Mouse (Mus musculus) heart, embryonic 15.5 days (tissue): ENCODE measurements at regions not wholly inside any gene's neighbourhood (a gene's known extent, or its start where the extent isn't known, plus 50 kb on each side); places are given as distances from the start of the nearest gene placed in this dataset.

Source experiments
- ATAC-seq: fragments of 200-750 bp; cut with Nextera tagmentation; replicated peaks from 2 replicates; pipeline ENCODE4 v1.8.0; 2017; ENCODE audit warnings: low read depth, moderate TSS enrichment; ENCODE audit not compliant: insufficient number of reproducible peaks, insufficient read depth, low FRiP score
- H3K27ac ChIP-seq: fragments of 300-500 bp; sonication (generic); 2 replicates; pipeline ENCODE4 v1.5.1; 2015; ENCODE audit warnings: mild to moderate bottlenecking, inconsistent platforms
- H3K27me3 ChIP-seq: fragments of 300-500 bp; sonication (generic); 2 replicates; pipeline ENCODE4 v1.6.1; 2015; ENCODE audit warnings: inconsistent platforms
- H3K36me3 ChIP-seq: fragments of 300-500 bp; sonication (generic); 2 replicates; pipeline ENCODE4 v1.6.1; 2015; ENCODE audit warnings: mild to moderate bottlenecking, inconsistent platforms
- H3K4me1 ChIP-seq: fragments of 300-500 bp; sonication (generic); replicated peaks from 2 replicates; pipeline ENCODE4 v1.6.1; 2015; ENCODE audit warnings: inconsistent platforms
- H3K4me2 ChIP-seq: fragments of 300-500 bp; sonication (generic); 2 replicates; pipeline ENCODE4 v1.6.1; 2015; ENCODE audit warnings: inconsistent platforms, mild to moderate bottlenecking, moderate library complexity
- H3K4me3 ChIP-seq: fragments of 300-500 bp; sonication (generic); 2 replicates; pipeline ENCODE4 v1.5.1; 2015; ENCODE audit warnings: mild to moderate bottlenecking, inconsistent platforms
- H3K9ac ChIP-seq: fragments of 300-500 bp; sonication (generic); 2 replicates; pipeline ENCODE4 v1.6.1; 2015; ENCODE audit warnings: mild to moderate bottlenecking, inconsistent platforms
- H3K9me3 ChIP-seq: fragments of 300-500 bp; sonication (generic); replicated peaks from 2 replicates; pipeline ENCODE4 v1.6.1; 2016; ENCODE audit warnings: inconsistent platforms
- WGBS: fragments of 180-500 bp; shearing (Covaris S2); methylation state at CpG from one replicate; pipeline ENCODE4 v1.1.7; 2015; ENCODE audit warnings: mixed read lengths; 5-methylcytosine and 5-hydroxymethylcytosine counted together

- WGBS: 75% methylated on average over 2 of the region's 2 CpGs
Observed at GRCm38 (mm10) chr3:118248768-118249167, 313.2 kb upstream of the Dpyd start.

GRCm38 (mm10) chr3:118275917-118276316 is 286.0 kb upstream of the Dpyd start:
- Histone ChIP-seq H3K9ac (no peak overlapping the region), H3K4me1 (no peaks in the 10 kb centered on the region), H3K27me3 (no peaks in the 10 kb centered on the region), H3K36me3 (no peaks in the 10 kb centered on the region), H3K27ac (no peak overlapping the region), H3K9me3 (no peaks in the 10 kb centered on the region), H3K4me3 (no peak overlapping the region), H3K4me2 (no peak overlapping the region)
- ATAC-seq: no peak

More at GRCm38 (mm10) chr3:118248768-118249167, 313.2 kb upstream of the Dpyd start:
- H3K4me1 ChIP-seq: no peaks in the 10 kb centered on the region
- H3K4me3 ChIP-seq: no peak overlapping the region
- H3K4me2 ChIP-seq: no peak overlapping the region
- H3K27me3 ChIP-seq: no peaks in the 10 kb centered on the region
- no peaks in the 10 kb centered on the region for H3K9me3 ChIP-seq
- no peak for ATAC-seq
- no peak overlapping the region for H3K9ac ChIP-seq
- H3K27ac ChIP-seq: no peak overlapping the region
- no peaks in the 10 kb centered on the region for H3K36me3 ChIP-seq

- H3K4me3 ChIP-seq: no peak overlapping the region
- ATAC-seq: no peak
- H3K9me3 ChIP-seq: no peaks in the 10 kb centered on the region
- H3K27ac ChIP-seq: no peak overlapping the region
- no peak overlapping the region for H3K9ac ChIP-seq
- WGBS: 71% methylated on average over 5 of the region's 5 CpGs
- no peaks in the 10 kb centered on the region for H3K36me3 ChIP-seq
- no peaks in the 10 kb centered on the region for H3K4me1 ChIP-seq
- no peaks in the 10 kb centered on the region for H3K27me3 ChIP-seq
- no peak overlapping the region for H3K4me2 ChIP-seq
Observed at GRCm38 (mm10) chr3:118278274-118278673, 283.7 kb upstream of the Dpyd start.

GRCm38 (mm10) chr3:118286946-118287345 is 275.0 kb upstream of the Dpyd start:
- Histone ChIP-seq H3K36me3 (no peaks in the 10 kb centered on the region), H3K9ac (no peak overlapping the region), H3K4me2 (no peak overlapping the region), H3K27me3 (no peaks in the 10 kb centered on the region), H3K9me3 (no peaks in the 10 kb centered on the region), H3K4me3 (no peak overlapping the region), H3K27ac (no peak overlapping the region), H3K4me1 (no peaks in the 10 kb centered on the region)
- WGBS: 52% methylated on average over 3 of the region's 3 CpGs
- ATAC-seq: no peak

- WGBS: 31% methylated on average over 5 of the region's 5 CpGs
Observed at GRCm38 (mm10) chr3:118325111-118325510, 236.8 kb upstream of the Dpyd start.

GRCm38 (mm10) chr3:118328237-118328636 is 233.7 kb upstream of the Dpyd start:
- H3K27me3 ChIP-seq: no peaks in the 10 kb centered on the region
- no peak overlapping the region for H3K4me2 ChIP-seq
- no peaks in the 10 kb centered on the region for H3K36me3 ChIP-seq
- no peak overlapping the region for H3K27ac ChIP-seq
- no peak overlapping the region for H3K4me3 ChIP-seq
- ATAC-seq: no peak
- 89% methylated on average over 2 of the region's 2 CpGs for WGBS
- peaks cover 8% of the 10 kb centered on the region; the same call in 1 of the 2 replicates for H3K4me1 ChIP-seq
- H3K9me3 ChIP-seq: no peaks in the 10 kb centered on the region
- no peak overlapping the region for H3K9ac ChIP-seq

More at GRCm38 (mm10) chr3:118325111-118325510, 236.8 kb upstream of the Dpyd start:
- H3K9me3 ChIP-seq: no peaks in the 10 kb centered on the region
- H3K27me3 ChIP-seq: no peaks in the 10 kb centered on the region
- ATAC-seq: 0 out of 2 replicates have a peak, but pooled peaks have one; percentile 74
- H3K4me1 ChIP-seq: peaks cover 8% of the 10 kb centered on the region; the same call in 1 of the 2 replicates
- H3K9ac ChIP-seq: no peak overlapping the region
- no peak overlapping the region for H3K4me2 ChIP-seq
- H3K36me3 ChIP-seq: no peaks in the 10 kb centered on the region
- H3K27ac ChIP-seq: peak overlapping the region; percentile 47; the same call in 1 of the 2 replicates
- H3K4me3 ChIP-seq: no peak overlapping the region

- Histone ChIP-seq H3K4me3 (no peak overlapping the region), H3K27ac (no peak overlapping the region), H3K9ac (no peak overlapping the region), H3K36me3 (no peaks in the 10 kb centered on the region), H3K4me1 (peaks cover 8% of the 10 kb centered on the region; the same call in 1 of the 2 replicates), H3K27me3 (no peaks in the 10 kb centered on the region), H3K4me2 (no peak overlapping the region), H3K9me3 (no peaks in the 10 kb centered on the region)
- 59% methylated on average over 5 of the region's 5 CpGs for WGBS
- no peak for ATAC-seq
Observed at GRCm38 (mm10) chr3:118329132-118329674, 232.7 kb upstream of the Dpyd start.

- no peaks in the 10 kb centered on the region for H3K9me3 ChIP-seq
- H3K27me3 ChIP-seq: no peaks in the 10 kb centered on the region
- H3K27ac ChIP-seq: no peak overlapping the region
- no peak overlapping the region for H3K4me2 ChIP-seq
- H3K36me3 ChIP-seq: no peaks in the 10 kb centered on the region
- WGBS: 56% methylated on average over 2 of the region's 2 CpGs
- ATAC-seq: no peak
- H3K4me1 ChIP-seq: no peaks in the 10 kb centered on the region
- H3K9ac ChIP-seq: no peak overlapping the region
- H3K4me3 ChIP-seq: no peak overlapping the region
Observed at GRCm38 (mm10) chr3:118331559-118331958, 230.4 kb upstream of the Dpyd start.

GRCm38 (mm10) chr3:118338716-118339115 is 223.2 kb upstream of the Dpyd start:
- H3K27ac ChIP-seq: no peak overlapping the region
- H3K27me3 ChIP-seq: no peaks in the 10 kb centered on the region
- H3K4me2 ChIP-seq: no peak overlapping the region
- no peak overlapping the region for H3K4me3 ChIP-seq
- H3K9me3 ChIP-seq: no peaks in the 10 kb centered on the region
- H3K9ac ChIP-seq: no peak overlapping the region
- no peaks in the 10 kb centered on the region for H3K36me3 ChIP-seq
- ATAC-seq: no peak
- H3K4me1 ChIP-seq: no peaks in the 10 kb centered on the region

- H3K27ac ChIP-seq: no peak overlapping the region
- H3K9ac ChIP-seq: no peak overlapping the region
- no peaks in the 10 kb centered on the region for H3K4me1 ChIP-seq
- no peak for ATAC-seq
- WGBS: 64% methylated on average over 5 of the region's 5 CpGs
- no peaks in the 10 kb centered on the region for H3K36me3 ChIP-seq
- no peak overlapping the region for H3K4me2 ChIP-seq
- no peaks in the 10 kb centered on the region for H3K27me3 ChIP-seq
- no peak overlapping the region for H3K4me3 ChIP-seq
- no peaks in the 10 kb centered on the region for H3K9me3 ChIP-seq
Observed at GRCm38 (mm10) chr3:118361741-118362141, 200.2 kb upstream of the Dpyd start.
